Mouse (Mus musculus): Measurements from ENCODE around the gene Tmem243.
"Not testable (repeated sequence)": the region's sequence is repeated elsewhere in the genome, so short reads cannot be mapped to it uniquely, and the experiment has no call there.

- TF ChIP-seq CTCF (IDR thresholded peaks at IDR 0.05; ENCODE audit: borderline replicate concordance, control insufficient read depth, extremely low read depth, insufficient read depth, low read length, poor library complexity); POLR2A (IDR thresholded peaks at IDR 0.05; ENCODE audit: control insufficient read depth, extremely low read depth, insufficient read depth, low read length, poor library complexity): not testable (repeated sequence)
These were observed 69.0 kb downstream of the Tmem243 start for GRCm38 (mm10) chr5:9169328-9170005.

All from thymus, adult 2 months (tissue).